Mouse (Mus musculus) midbrain, postnatal 0 days (tissue): ENCODE results near the gene Rem2. TPM values are rescaled to one million over a fixed set of nuclear protein-coding genes. Genes with fewer than 3 reads are reported as not detected.

Experiments
- ATAC-seq: fragments of 200-750 bp; cut with Nextera tagmentation; 2 replicates; pipeline ENCODE4 v1.8.0; 2017; ENCODE audit warnings: moderate number of reproducible peaks, mild to moderate bottlenecking, moderate TSS enrichment, moderate library complexity; ENCODE audit not compliant: low FRiP score
- DNase-seq: peaks from one replicate; pipeline ENCODE4 v3.0.0-alpha.2; 2015; ENCODE audit warnings: low spot score
- H3K27ac ChIP-seq: fragments of 300-500 bp; sonication (generic); 2 replicates; pipeline ENCODE4 v1.5.1; 2014; ENCODE audit warnings: low read depth, mild to moderate bottlenecking, low read length, mixed read lengths
- H3K27me3 ChIP-seq: fragments of 300-500 bp; sonication (generic); 2 replicates; pipeline ENCODE4 v1.6.1; 2014; ENCODE audit warnings: low read length, control low read depth, mixed read lengths; ENCODE audit not compliant: insufficient read depth
- H3K36me3 ChIP-seq: fragments of 300-500 bp; sonication (generic); 2 replicates; pipeline ENCODE4 v1.6.1; 2014; ENCODE audit warnings: low read length, control low read depth, mixed read lengths; ENCODE audit not compliant: insufficient read depth
- H3K4me1 ChIP-seq: fragments of 300-500 bp; sonication (generic); 2 replicates; pipeline ENCODE4 v1.6.1; 2014; ENCODE audit warnings: mild to moderate bottlenecking, control low read depth, antibody characterized with exemption, low read length, mixed read lengths; ENCODE audit not compliant: insufficient read depth
- H3K4me2 ChIP-seq: fragments of 300-500 bp; sonication (generic); 2 replicates; pipeline ENCODE4 v1.6.1; 2014; ENCODE audit warnings: low read depth, mild to moderate bottlenecking, low read length, mixed read lengths; ENCODE audit not compliant: poor library complexity, severe bottlenecking
- H3K4me3 ChIP-seq: fragments of 300-500 bp; sonication (generic); 2 replicates; pipeline ENCODE4 v1.5.1; 2014; ENCODE audit warnings: low read depth, mild to moderate bottlenecking, low read length, moderate library complexity
- H3K9ac ChIP-seq: fragments of 300-500 bp; sonication (generic); replicated peaks from 2 replicates; pipeline ENCODE4 v1.6.1; 2014; ENCODE audit warnings: mild to moderate bottlenecking, low read length, moderate library complexity, mixed read lengths; ENCODE audit not compliant: poor library complexity, severe bottlenecking
- H3K9me3 ChIP-seq: fragments of 300-500 bp; sonication (generic); 2 replicates; pipeline ENCODE4 v1.6.1; 2016; ENCODE audit warnings: low read length, control low read depth
- CTCF ChIP-seq: IDR thresholded peaks from 2 replicates; pipeline ENCODE4 v1.5.1; 2016; ENCODE audit warnings: antibody characterized with exemption, mild to moderate bottlenecking
- WGBS: fragments of 180-500 bp; shearing (Covaris S2); extraction: QIAGEN DNeasy Blood & Tissue Kit; methylation state at CpG from one replicate; pipeline ENCODE4 v1.1.7; 2014; 5-methylcytosine and 5-hydroxymethylcytosine counted together
- polyA plus RNA-seq: library from polyadenylated mRNA; unstranded; fragments of >200 nt; fragmentation: Nextera tagmentation; extraction: Ambion mirVana; gene quantifications from 2 replicates; pipeline ENCODE4 v1.2.1, GENCODE M21; 2015
- total RNA-seq: library from RNA; depleted of rRNA; stranded (reverse); fragments of >200 nt; gene quantifications from 2 replicates; pipeline ENCODE4 v1.2.3, GENCODE M21; 2014

Rem2 gene
- total and polyA plus RNA-seq, 2 experiments from 2014 or later, result 34.0 to 47.4 TPM

GRCm38 (mm10) chr14:54509774-54510173 is 33.9 kb downstream of the Rem2 start:
- DNase-seq (no peak), ATAC-seq (no peak)
- Histone ChIP-seq H3K9me3 (no peaks in the 10 kb centered on the region), H3K4me3 (no peak overlapping the region), H3K4me1 (no peaks in the 10 kb centered on the region), H3K9ac (no peak overlapping the region), H3K27ac (no peak overlapping the region), H3K4me2 (no peak overlapping the region), H3K36me3 (peaks cover 75% of the 10 kb centered on the region), H3K27me3 (no peaks in the 10 kb centered on the region)
- 92% methylated on average over 9 of the region's 9 CpGs for WGBS
- no peak for TF ChIP-seq CTCF

GRCm38 (mm10) chr14:54516710-54517310 is 40.9 kb downstream of the Rem2 start:
- WGBS, result 5% methylated on average over 17 of the region's 17 CpGs
- TF ChIP-seq CTCF, result no peak
- Histone ChIP-seq H3K9me3 (no peaks in the 10 kb centered on the region), H3K4me3 (peak overlapping the region; percentile 69), H3K27ac (peak overlapping the region; percentile 85), H3K4me1 (no peaks in the 10 kb centered on the region), H3K4me2 (peak overlapping the region; percentile 70), H3K36me3 (peaks cover 27% of the 10 kb centered on the region), H3K27me3 (no peaks in the 10 kb centered on the region), H3K9ac (peak overlapping the region; percentile 70)
- ATAC-seq, result peak; percentile 50
- no peak for DNase-seq

- 0 out of 2 replicates have a peak, but pooled peaks cover 3% of the 10 kb centered on the region for H3K4me1 ChIP-seq
- TF ChIP-seq CTCF, result peak; percentile 65
- ATAC-seq, result no peak
- no peaks in the 10 kb centered on the region for H3K27me3 ChIP-seq
- 24% methylated on average over 6 of the region's 6 CpGs for WGBS
- H3K4me3 ChIP-seq, result no peak overlapping the region
- no peak overlapping the region for H3K9ac ChIP-seq
- H3K27ac ChIP-seq, result no peak overlapping the region
- no peak overlapping the region for H3K4me2 ChIP-seq
- DNase-seq, result peak; percentile 27
- H3K36me3 ChIP-seq, result no peaks in the 10 kb centered on the region
- no peaks in the 10 kb centered on the region for H3K9me3 ChIP-seq
Observed at GRCm38 (mm10) chr14:54523600-54523999, 47.7 kb downstream of the Rem2 start.

GRCm38 (mm10) chr14:54527227-54528006 is 51.5 kb downstream of the Rem2 start:
- TF ChIP-seq CTCF, result peak; percentile 51
- H3K9me3 ChIP-seq, result no peaks in the 10 kb centered on the region
- H3K27me3 ChIP-seq, result no peaks in the 10 kb centered on the region
- H3K4me2 ChIP-seq, result peak overlapping the region; percentile 72
- 0 out of 2 replicates have a peak, but pooled peaks cover 3% of the 10 kb centered on the region for H3K4me1 ChIP-seq
- peak overlapping the region; percentile 41 for H3K4me3 ChIP-seq
- no peaks in the 10 kb centered on the region for H3K36me3 ChIP-seq
- peak overlapping the region; percentile 78 for H3K27ac ChIP-seq
- H3K9ac ChIP-seq, result peak overlapping the region; percentile 68
- 1% methylated on average over 18 of the region's 18 CpGs for WGBS
- ATAC-seq (peak; percentile 80), DNase-seq (peak; percentile 68)

- ATAC-seq (peak; percentile 44; the same call in 1 of the 2 replicates), DNase-seq (peak; percentile 9)
- H3K4me1 ChIP-seq, result 0 out of 2 replicates have a peak, but pooled peaks cover 3% of the 10 kb centered on the region
- no peak for TF ChIP-seq CTCF
- H3K9me3 ChIP-seq, result no peaks in the 10 kb centered on the region
- H3K4me2 ChIP-seq, result peak overlapping the region; percentile 72
- H3K27ac ChIP-seq, result peak overlapping the region; percentile 78
- H3K9ac ChIP-seq, result no peak overlapping the region
- H3K36me3 ChIP-seq, result no peaks in the 10 kb centered on the region
- peak overlapping the region; percentile 41 for H3K4me3 ChIP-seq
- WGBS, result 23% methylated on average over 5 of the region's 5 CpGs
- H3K27me3 ChIP-seq, result no peaks in the 10 kb centered on the region
Observed at GRCm38 (mm10) chr14:54528007-54528393, 52.1 kb downstream of the Rem2 start.
